Mouse (Mus musculus): Measurements from ENCODE around the gene Taok2. TPM values are rescaled to one million over a fixed set of nuclear protein-coding genes. Genes with fewer than 3 reads are reported as not detected.
A peak's percentile ranks its signal among the peaks of the same experiment; 100 is the strongest.
"Not testable (repeated sequence)": the region's sequence is repeated elsewhere in the genome, so short reads cannot be mapped to it uniquely, and the experiment has no call there.

Taok2 gene
- polyA plus RNA-seq (2012; rRNA removed), result 37.8 and 51.7 TPM in 2 replicates

- under 1% methylated on average over 56 of the region's 56 CpGs for WGBS
- DNase-seq (ENCODE audit: low read depth, low spot score), result peak; percentile 92
Measured at GRCm38 (mm10) chr7:126884286-126885164, at the start of gene Taok2. Gene Taok2 (minus strand): TSS chr7:126884703.

- DNase-seq (ENCODE audit: low read depth, low spot score), result no peak
- WGBS, result 90% methylated on average over 2 of the region's 2 CpGs
Measured at GRCm38 (mm10) chr7:126932652-126933051, 48.1 kb upstream of the Taok2 start.

- no peak for DNase-seq (ENCODE audit: low read depth, low spot score)
- under 1% methylated on average over 27 of the region's 27 CpGs for WGBS
Measured at GRCm38 (mm10) chr7:126929046-126929445, 44.5 kb upstream of the Taok2 start.

GRCm38 (mm10) chr7:126928384-126929037, 44.0 kb upstream of the Taok2 start, which contains the start of gene Kctd13:
Gene Kctd13 (plus strand): TSS chr7:126928879.
- peak; percentile 81 for DNase-seq (ENCODE audit: low read depth, low spot score)
- 2% methylated on average over 56 of the region's 56 CpGs for WGBS

- 46% methylated on average over 3 of the region's 3 CpGs for WGBS
- DNase-seq (ENCODE audit: low read depth, low spot score), result no peak
Measured at GRCm38 (mm10) chr7:126926299-126926698, 41.8 kb upstream of the Taok2 start.

- 77% methylated on average over 5 of the region's 5 CpGs for WGBS
- DNase-seq (ENCODE audit: low read depth, low spot score), result no peak
Measured at GRCm38 (mm10) chr7:126923999-126924398, 39.5 kb upstream of the Taok2 start.

- WGBS, result 15% methylated on average over 5 of the region's 5 CpGs
- DNase-seq (ENCODE audit: low read depth, low spot score), result no peak
Measured at GRCm38 (mm10) chr7:126922624-126923060, 38.1 kb upstream of the Taok2 start, which contains the start of gene Tmem219. Gene Tmem219 (minus strand): TSS chr7:126922917.

GRCm38 (mm10) chr7:126921563-126921962, 37.1 kb upstream of the Taok2 start:
- WGBS, result 52% methylated on average over 2 of the region's 2 CpGs
- no peak for DNase-seq (ENCODE audit: low read depth, low spot score)

- no peak for DNase-seq (ENCODE audit: low read depth, low spot score)
- 78% methylated on average over 4 of the region's 4 CpGs for WGBS
Measured at GRCm38 (mm10) chr7:126919973-126920372, 35.5 kb upstream of the Taok2 start.

- 45% methylated on average over 4 of the region's 4 CpGs for WGBS
- not testable (repeated sequence) for DNase-seq (ENCODE audit: low read depth, low spot score)
Measured at GRCm38 (mm10) chr7:126918356-126918755, 33.9 kb upstream of the Taok2 start.

- WGBS, result 75% methylated on average over 3 of the region's 3 CpGs
- DNase-seq (ENCODE audit: low read depth, low spot score), result no peak
Measured at GRCm38 (mm10) chr7:126914844-126915243, 30.3 kb upstream of the Taok2 start.

GRCm38 (mm10) chr7:126905590-126905989, 21.1 kb upstream of the Taok2 start:
- 35% methylated on average over 3 of the region's 3 CpGs for WGBS
- no peak for DNase-seq (ENCODE audit: low read depth, low spot score)

GRCm38 (mm10) chr7:126899781-126900180, 15.3 kb upstream of the Taok2 start:
- not testable (repeated sequence) for DNase-seq (ENCODE audit: low read depth, low spot score)
- 85% methylated on average over 8 of the region's 9 CpGs for WGBS

GRCm38 (mm10) chr7:126898102-126898990, 13.8 kb upstream of the Taok2 start:
- peak; percentile 75 for DNase-seq (ENCODE audit: low read depth, low spot score)

GRCm38 (mm10) chr7:126897390-126898101, 13.0 kb upstream of the Taok2 start:
- WGBS, result 4% methylated on average over 16 of the region's 16 CpGs
- DNase-seq (ENCODE audit: low read depth, low spot score), result no peak

More at GRCm38 (mm10) chr7:126898102-126898990, 13.8 kb upstream of the Taok2 start:
- WGBS, result 12% methylated on average over 37 of the region's 37 CpGs

- WGBS, result 82% methylated on average over 5 of the region's 5 CpGs
- DNase-seq (ENCODE audit: low read depth, low spot score), result no peak
Measured at GRCm38 (mm10) chr7:126896912-126897311, 12.4 kb upstream of the Taok2 start.

GRCm38 (mm10) chr7:126888852-126889251, 4.3 kb upstream of the Taok2 start:
- DNase-seq (ENCODE audit: low read depth, low spot score), result no peak
- WGBS, result 63% methylated on average over 7 of the region's 7 CpGs

- WGBS, result 84% methylated on average over 5 of the region's 5 CpGs
- DNase-seq (ENCODE audit: low read depth, low spot score), result no peak
Measured at GRCm38 (mm10) chr7:126887281-126887680, 2.8 kb upstream of the Taok2 start.

GRCm38 (mm10) chr7:126883731-126884181, 747 bp downstream of the Taok2 start:
- no peak for DNase-seq (ENCODE audit: low read depth, low spot score)

More at GRCm38 (mm10) chr7:126883731-126884181, 747 bp downstream of the Taok2 start:
- under 1% methylated on average over 15 of the region's 15 CpGs for WGBS

Measured in large intestine, adult 2 months (tissue).